Mouse (Mus musculus) spleen, postnatal 0 days (tissue): Measurements from ENCODE around the gene Sec63. TPM values are rescaled to one million over a fixed set of nuclear protein-coding genes. Genes with fewer than 3 reads are reported as not detected.

Experiments
- polyA plus RNA-seq: library from polyadenylated mRNA; unstranded; fragments of >200 nt; fragmentation: Nextera tagmentation; extraction: Ambion mirVana; gene quantifications from 2 replicates; pipeline ENCODE4 v1.2.1, GENCODE M21; 2015

Gene Sec63
- polyA plus RNA-seq, result 11.1 and 12.4 TPM in 2 replicates

DNA sequence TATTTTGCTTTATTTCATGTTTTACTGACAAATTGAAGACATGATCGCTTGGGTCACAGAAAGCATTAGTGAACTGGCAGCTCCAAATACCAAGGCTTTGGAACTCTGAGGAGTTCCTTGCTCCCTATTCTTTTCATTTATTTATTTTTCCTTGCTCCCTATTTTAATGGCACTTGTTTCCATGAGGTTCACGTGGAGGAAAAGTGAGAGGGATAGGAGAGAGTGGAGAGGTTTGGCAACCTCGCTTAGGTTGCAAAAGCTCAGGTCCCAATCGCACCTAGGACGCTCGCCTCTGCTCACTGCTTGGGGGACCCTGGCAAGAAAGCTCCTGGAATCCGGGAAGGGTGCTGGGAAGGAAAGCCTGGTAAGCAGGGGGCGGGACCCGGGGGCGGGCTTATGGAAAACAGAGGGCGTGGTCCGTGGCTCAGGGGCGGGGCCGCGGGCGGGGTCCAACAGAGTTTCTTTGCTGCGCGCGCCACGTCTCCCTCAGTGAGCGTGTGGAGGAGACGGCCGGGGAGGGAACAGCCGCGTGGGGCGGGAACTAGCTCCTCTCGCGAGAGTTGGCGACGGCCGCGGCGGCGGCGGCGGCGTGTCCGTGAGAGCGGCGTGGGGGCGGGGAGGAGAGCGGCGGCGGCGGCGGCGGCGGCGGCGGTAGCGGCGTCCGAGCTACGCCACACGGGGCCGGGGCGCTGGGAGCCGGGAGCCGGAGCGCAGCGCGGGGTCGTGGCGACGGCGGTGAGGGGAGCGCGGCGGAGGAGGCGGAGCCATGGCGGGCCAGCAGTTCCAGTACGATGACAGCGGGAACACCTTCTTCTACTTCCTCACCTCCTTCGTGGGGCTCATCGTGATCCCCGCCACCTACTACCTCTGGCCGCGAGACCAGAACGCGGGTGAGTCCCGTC is at the start of gene Sec63:
TSS of gene Sec63 (plus strand) at position 498 of the 902 bp plus-strand sequence.

GRCm38 (mm10) chr10:42860159-42860911 is 99.0 kb downstream of the Sec63 start, which contains the start of gene Scml4:
Scml4 (plus strand) TSS chr10:42860370.

Other genes with a start within 250 kb of the Sec63 start
- gene Nr2e1, start 177.9 kb upstream of the Sec63 start, polyA plus RNA-seq, result not detected in 2 replicates
- gene Ostm1, start 177.7 kb upstream of the Sec63 start, polyA plus RNA-seq, result 18.1 and 18.9 TPM in 2 replicates
- 0.51 and 0.64 TPM in 2 replicates for gene Scml4, start 98.9 kb downstream of the Sec63 start, polyA plus RNA-seq